Mouse (Mus musculus) megakaryocyte, embryonic 14.5 days (primary cell): Measurements from ENCODE around the gene Fbxl7. TPM values are rescaled to one million over a fixed set of nuclear protein-coding genes. Genes with fewer than 3 reads are reported as not detected.

Experiments used
- H3K27me3 ChIP-seq: replicated peaks from 2 replicates; pipeline ENCODE3; 2012; ENCODE audit warnings: inconsistent platforms
- H3K36me3 ChIP-seq: replicated peaks from 2 replicates; pipeline ENCODE3; 2012; ENCODE audit warnings: low read length, inconsistent platforms, mixed read lengths
- H3K4me1 ChIP-seq: 2 replicates; pipeline ENCODE4 v1.6.1; 2012; ENCODE audit warnings: inconsistent platforms
- H3K4me3 ChIP-seq: replicated peaks from 2 replicates; pipeline ENCODE3; 2012; ENCODE audit warnings: moderate library complexity, mild to moderate bottlenecking, inconsistent platforms
- H3K9me3 ChIP-seq: 2 replicates; pipeline ENCODE4 v1.6.1; 2012; ENCODE audit warnings: inconsistent platforms
- FLI1 ChIP-seq: IDR thresholded peaks from 2 replicates; pipeline ENCODE4 v1.6.1; 2012; ENCODE audit warnings: low read length, inconsistent platforms, mixed read lengths
- GATA1 ChIP-seq: IDR thresholded peaks from 3 replicates; pipeline ENCODE4 v1.6.1; 2012; ENCODE audit warnings: mixed read lengths, low read length, inconsistent platforms, borderline replicate concordance
- polyA plus RNA-seq: library from polyadenylated mRNA; stranded (reverse); fragments of >175 nt; gene quantifications from 2 replicates; pipeline ENCODE4 v1.2.3, GENCODE M21; 2012; ENCODE audit warnings: low replicate concordance; ENCODE audit not compliant: insufficient read depth

Gene Fbxl7
- polyA plus RNA-seq, 1 experiment, result 0.04 TPM

- H3K4me3 ChIP-seq, result no peak overlapping the region
- H3K9me3 ChIP-seq, result no peaks in the 10 kb centered on the region
- H3K36me3 ChIP-seq, result no peaks in the 10 kb centered on the region
- TF ChIP-seq FLI1, result no peak
- TF ChIP-seq GATA1, result no peak
- H3K4me1 ChIP-seq, result no peaks in the 10 kb centered on the region
- no peaks in the 10 kb centered on the region for H3K27me3 ChIP-seq
These were observed 315.3 kb downstream of the Fbxl7 start for GRCm38 (mm10) chr15:26579947-26580709.

DNA sequence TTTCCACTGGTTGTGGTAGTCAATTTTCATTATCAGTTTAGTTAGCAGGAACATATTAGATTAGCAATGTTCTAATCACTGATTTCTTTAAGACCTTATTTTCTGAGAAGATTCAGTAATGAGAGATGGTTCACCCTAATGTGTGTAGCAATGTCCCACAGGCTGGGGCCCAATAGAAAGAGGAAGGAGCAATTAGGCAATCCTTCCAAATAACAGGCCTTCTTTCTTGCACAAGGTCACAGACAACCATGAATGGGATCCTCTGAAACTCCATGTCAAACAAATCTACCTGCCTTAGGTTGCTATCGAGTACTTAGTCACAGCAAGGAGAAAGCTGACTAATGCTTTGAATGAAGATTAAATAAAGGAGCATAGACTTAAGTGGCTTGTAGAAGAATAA is 316.9 kb downstream of the Fbxl7 start:
- Histone ChIP-seq H3K9me3 (no peaks in the 10 kb centered on the region), H3K36me3 (no peaks in the 10 kb centered on the region), H3K4me3 (no peak overlapping the region), H3K27me3 (no peaks in the 10 kb centered on the region), H3K4me1 (no peaks in the 10 kb centered on the region)
- TF ChIP-seq GATA1 (no peak), FLI1 (no peak)

DNA sequence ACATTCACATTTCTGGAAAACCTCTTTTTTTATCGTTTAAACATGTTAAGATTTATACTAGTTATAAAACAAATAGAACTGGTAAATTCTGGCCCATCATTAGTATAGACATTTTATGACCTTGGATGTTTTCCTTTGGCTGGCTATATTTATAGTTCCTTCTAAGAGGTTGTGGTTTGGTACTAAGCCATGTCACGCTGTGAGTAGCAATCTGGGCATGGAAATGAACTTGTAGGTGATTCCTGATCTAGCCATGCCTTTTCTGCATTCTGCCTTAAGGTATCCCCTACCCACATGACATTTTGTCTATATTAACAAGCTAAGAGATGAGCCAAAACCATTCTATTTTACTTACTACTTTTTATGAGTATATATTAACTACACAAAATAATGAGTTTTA is 329.3 kb downstream of the Fbxl7 start:
- TF ChIP-seq GATA1 (no peak), FLI1 (no peak)
- H3K4me3 ChIP-seq, result no peak overlapping the region
- no peaks in the 10 kb centered on the region for H3K36me3 ChIP-seq
- H3K27me3 ChIP-seq, result no peaks in the 10 kb centered on the region
- no peaks in the 10 kb centered on the region for H3K4me1 ChIP-seq
- H3K9me3 ChIP-seq, result no peaks in the 10 kb centered on the region

GRCm38 (mm10) chr15:26553620-26554019 is 341.8 kb downstream of the Fbxl7 start:
- Histone ChIP-seq H3K36me3 (no peaks in the 10 kb centered on the region), H3K27me3 (no peaks in the 10 kb centered on the region), H3K4me3 (no peak overlapping the region), H3K9me3 (peaks cover 24% of the 10 kb centered on the region), H3K4me1 (no peaks in the 10 kb centered on the region)
- no peak for TF ChIP-seq FLI1
- no peak for TF ChIP-seq GATA1

DNA sequence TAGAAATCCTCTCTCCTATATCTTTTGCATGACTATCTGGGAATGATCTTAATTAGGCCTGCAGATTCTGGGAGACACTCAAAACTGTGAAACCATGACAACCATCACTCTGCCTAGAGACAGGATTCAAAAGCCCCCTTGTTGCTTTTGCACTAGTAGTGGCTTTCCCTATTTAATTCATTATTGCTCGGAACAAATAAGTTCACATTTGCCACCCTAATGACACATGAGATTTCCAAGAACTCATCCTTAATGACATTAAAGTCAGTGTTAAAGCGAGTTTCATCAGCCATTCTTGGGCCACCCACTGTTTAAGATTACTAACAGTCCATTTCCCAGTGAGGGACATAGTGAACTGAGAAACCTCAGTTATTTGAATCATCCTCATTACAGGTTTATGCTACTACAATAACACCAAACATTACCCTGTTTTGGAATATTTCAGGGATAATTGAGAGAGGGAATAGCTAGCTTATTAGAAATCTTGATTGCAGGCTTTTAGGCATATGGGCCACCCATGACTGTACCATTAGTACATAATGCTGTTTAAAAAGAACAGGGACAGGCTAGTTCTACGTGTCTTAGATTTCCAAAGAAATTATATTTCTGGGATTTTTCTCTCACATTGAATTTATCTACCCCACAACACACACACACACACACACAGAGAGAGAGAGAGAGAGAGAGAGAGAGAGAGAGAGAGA is 361.2 kb downstream of the Fbxl7 start:
- no peak for TF ChIP-seq GATA1
- H3K4me1 ChIP-seq, result no peaks in the 10 kb centered on the region
- H3K36me3 ChIP-seq, result no peaks in the 10 kb centered on the region
- H3K9me3 ChIP-seq, result no peaks in the 10 kb centered on the region
- no peaks in the 10 kb centered on the region for H3K27me3 ChIP-seq
- H3K4me3 ChIP-seq, result no peak overlapping the region

DNA sequence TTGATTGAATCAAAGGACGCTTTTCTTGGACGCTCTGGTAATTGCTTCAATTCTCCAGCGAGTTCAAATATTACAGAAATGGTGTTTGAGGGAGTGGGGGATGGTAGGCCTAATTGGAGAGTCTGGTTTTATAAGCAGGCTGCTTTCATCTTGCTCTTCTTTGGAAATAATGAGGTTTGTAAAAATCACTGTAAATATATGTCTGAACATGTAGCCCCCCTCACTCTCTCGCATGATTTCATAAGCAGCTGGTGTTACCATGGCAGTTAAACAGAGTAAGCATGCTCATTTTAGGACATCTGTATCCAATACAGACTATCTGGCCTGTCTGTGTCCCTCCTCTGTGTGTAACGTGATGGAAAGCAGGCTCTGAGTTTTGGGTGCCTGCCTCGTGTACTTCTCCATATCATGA is 376.2 kb downstream of the Fbxl7 start:
- Histone ChIP-seq H3K27me3 (no peaks in the 10 kb centered on the region), H3K4me1 (no peaks in the 10 kb centered on the region), H3K9me3 (0 out of 2 replicates have a peak, but pooled peaks cover 1% of the 10 kb centered on the region), H3K36me3 (no peaks in the 10 kb centered on the region), H3K4me3 (no peak overlapping the region)
- TF ChIP-seq FLI1 (no peak), GATA1 (no peak)

DNA sequence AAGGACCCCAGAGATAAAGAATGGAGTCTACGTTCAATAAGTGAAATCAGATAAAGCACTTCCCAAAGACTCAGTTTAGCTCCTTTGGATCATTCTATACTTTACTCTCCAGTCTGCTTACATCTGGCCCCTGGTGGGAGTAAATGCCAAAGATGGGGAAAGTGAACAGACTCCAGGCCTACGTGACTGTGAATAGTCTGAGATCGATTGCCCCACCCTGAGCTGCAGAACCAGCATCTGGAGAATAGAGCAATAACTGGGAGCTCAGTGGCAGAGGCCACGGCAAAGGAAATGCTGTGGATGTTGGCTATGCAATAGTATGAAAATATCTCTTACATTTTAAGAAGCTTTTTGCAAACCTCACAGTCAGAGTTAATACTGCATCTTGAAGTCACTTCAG is 394.4 kb downstream of the Fbxl7 start:
- no peaks in the 10 kb centered on the region for H3K36me3 ChIP-seq
- TF ChIP-seq GATA1 (no peak), FLI1 (no peak)

More for the DNA sequence above, 394.4 kb downstream of the Fbxl7 start:
- H3K4me3 ChIP-seq, result no peak overlapping the region
- H3K27me3 ChIP-seq, result no peaks in the 10 kb centered on the region
- H3K4me1 ChIP-seq, result no peaks in the 10 kb centered on the region
- no peaks in the 10 kb centered on the region for H3K9me3 ChIP-seq
